Mouse (Mus musculus) 416B (cell line): ENCODE measurements at regions not wholly inside any gene's neighbourhood (a gene's known extent, or its start where the extent isn't known, plus 50 kb on each side); places are given as distances from the start of the nearest gene placed in this dataset.

Experiments used
- DNase-seq: peaks from one replicate; pipeline ENCODE4 v3.0.0; 2011; ENCODE audit warnings: low read depth

- peak; percentile 73 for DNase-seq
These were observed 237.6 kb upstream of the Stt3b start for GRCm38 (mm10) chr9:115547625-115548325.

GRCm38 (mm10) chr9:115548722-115549349 lies 238.6 kb upstream of the Stt3b start:
- DNase-seq: no peak

GRCm38 (mm10) chr9:115551080-115551479 lies 240.9 kb upstream of the Stt3b start:
- peak; percentile 16 for DNase-seq

GRCm38 (mm10) chr9:115551501-115551900 lies 241.3 kb upstream of the Stt3b start:
- DNase-seq: no peak

- no peak for DNase-seq
These were observed 247.9 kb upstream of the Stt3b start for GRCm38 (mm10) chr9:115558131-115558530.

- no peak for DNase-seq
These were observed 249.3 kb upstream of the Stt3b start for GRCm38 (mm10) chr9:115559521-115559920.

GRCm38 (mm10) chr9:115561207-115561606 lies 251.0 kb upstream of the Stt3b start:
- no peak for DNase-seq

GRCm38 (mm10) chr9:115562783-115563182 lies 252.6 kb upstream of the Stt3b start:
- no peak for DNase-seq

GRCm38 (mm10) chr9:115564366-115564765 lies 254.1 kb upstream of the Stt3b start:
- no peak for DNase-seq

- DNase-seq: no peak
These were observed 258.6 kb upstream of the Stt3b start for GRCm38 (mm10) chr9:115568693-115569334.

GRCm38 (mm10) chr9:115570998-115571397 lies 260.8 kb upstream of the Stt3b start:
- no peak for DNase-seq

- DNase-seq: no peak
These were observed 270.9 kb upstream of the Stt3b start for GRCm38 (mm10) chr9:115581116-115581515.

- DNase-seq: no peak
These were observed 273.3 kb upstream of the Stt3b start for GRCm38 (mm10) chr9:115583548-115583947.

GRCm38 (mm10) chr9:115584874-115585273 lies 274.7 kb upstream of the Stt3b start:
- DNase-seq: no peak

- no peak for DNase-seq
These were observed 282.2 kb upstream of the Stt3b start for GRCm38 (mm10) chr9:115592466-115592865.

GRCm38 (mm10) chr9:115600228-115600627 lies 290.0 kb upstream of the Stt3b start:
- DNase-seq: no peak

- DNase-seq: no peak
These were observed 290.6 kb upstream of the Stt3b start for GRCm38 (mm10) chr9:115600826-115601225.

- DNase-seq: peak; percentile 18
These were observed 292.6 kb upstream of the Stt3b start for GRCm38 (mm10) chr9:115602772-115603171.

- DNase-seq: no peak
These were observed 294.2 kb upstream of the Stt3b start for GRCm38 (mm10) chr9:115604450-115604849.

- no peak for DNase-seq
These were observed 294.9 kb upstream of the Stt3b start for GRCm38 (mm10) chr9:115604968-115605682.

- DNase-seq: peak; percentile 17
These were observed 297.7 kb upstream of the Stt3b start for GRCm38 (mm10) chr9:115607961-115608360.

GRCm38 (mm10) chr9:115608377-115608776 lies 298.2 kb upstream of the Stt3b start:
- peak; percentile 42 for DNase-seq

- DNase-seq: peak; percentile 45
These were observed 299.4 kb upstream of the Gadl1 start for GRCm38 (mm10) chr9:115609904-115610303.
